9 mouse cellular contexts compared by ENCODE assay signal in the genomic region with DNA sequence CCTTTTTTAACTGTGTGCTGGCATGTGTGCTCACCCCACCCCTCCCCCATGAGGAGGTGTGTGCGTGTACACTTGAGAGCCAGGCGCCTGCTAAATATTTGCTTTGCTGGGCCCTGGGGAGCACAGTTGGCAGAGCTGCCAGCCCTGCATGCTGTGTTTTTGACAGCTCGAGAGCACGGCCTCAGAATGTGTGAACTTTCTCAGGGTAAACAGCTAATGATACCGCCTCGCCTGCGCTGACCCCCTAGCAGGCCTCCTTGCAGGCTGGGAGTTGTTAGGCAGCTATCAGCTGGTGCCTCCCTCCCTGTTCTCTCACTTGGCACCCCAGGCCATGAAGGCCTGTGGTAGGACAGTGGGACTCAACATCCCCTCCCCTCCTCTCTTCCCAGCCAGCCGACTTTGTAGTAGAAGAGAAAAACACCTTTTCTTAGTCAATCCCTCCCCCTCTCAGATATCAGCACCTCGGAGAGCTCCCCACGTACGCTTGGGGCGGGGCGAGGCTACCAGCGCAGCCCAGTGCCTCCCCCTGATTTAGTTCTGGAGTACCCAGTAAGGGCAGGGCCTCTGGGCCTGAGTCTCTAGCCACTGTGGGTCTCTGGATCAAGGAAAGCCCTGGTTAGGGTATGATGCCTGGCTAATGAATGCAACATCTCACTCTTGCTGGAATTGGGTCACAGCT.
DNase-seq lines count a peak whose midpoint lies in the region; ATAC-seq and TF ChIP-seq lines count a peak whose summit lies in the region.
"Had no signal": no experiment of that assay in that cellular context is flagged by ENCODE, and none has a peak within 500 bp of the region (broad histone marks: within the 10 kb centered on the region; RNA-seq: fewer than 3 reads in every experiment).

No protein-coding gene starts in this region.

- H3K36me3 ChIP-seq in forebrain, embryonic 16.5 days (ENCODE audit: control insufficient read depth, insufficient read depth) = no peaks in the 10 kb centered on the region
- H3K36me3 ChIP-seq in lung, embryonic 16.5 days (ENCODE audit: control insufficient read depth, insufficient read depth, low read length) = no peaks in the 10 kb centered on the region
- H3K36me3 ChIP-seq in stomach, postnatal 0 days (ENCODE audit: control insufficient read depth, insufficient read depth, low read length) = no peaks in the 10 kb centered on the region
- H3K36me3 ChIP-seq: midbrain, embryonic 12.5 days had no signal

- peak; percentile 20 for DNase-seq in gastrocnemius, postnatal 14 days
- no peak for DNase-seq in gastrocnemius, adult 8-10 months (ENCODE audit: low spot score in 2 of 2)
- peak; percentile 4 for DNase-seq in adrenal gland, adult 8-10 months
- DNase-seq in stomach, postnatal 0 days (ENCODE audit: low spot score) = peak; percentile 83
- no peak for DNase-seq in right cerebral cortex, postnatal 10 days (ENCODE audit: low spot score in 2 of 2)
- DNase-seq in B cell, adult 2 months = no peak

- H3K4me2 ChIP-seq in forebrain, embryonic 16.5 days (ENCODE audit: low read length) = no peak overlapping the region
- H3K4me2 ChIP-seq in lung, embryonic 16.5 days (ENCODE audit: low read depth, low read length) = no peak overlapping the region
- no peak overlapping the region for H3K4me2 ChIP-seq in stomach, postnatal 0 days (replicated peaks; ENCODE audit: low read depth)
- H3K4me2 ChIP-seq: midbrain, embryonic 12.5 days had no signal

- H3K27me3 ChIP-seq in forebrain, embryonic 16.5 days (replicated peaks; ENCODE audit: control insufficient read depth, insufficient read depth, low read length) = peaks cover 24% of the 10 kb centered on the region
- H3K27me3 ChIP-seq in lung, embryonic 16.5 days (ENCODE audit: control insufficient read depth, insufficient read depth, low read depth, low read length) = peaks cover 3% of the 10 kb centered on the region
- H3K27me3 ChIP-seq in stomach, postnatal 0 days (ENCODE audit: control insufficient read depth, insufficient read depth, low read length) = no peaks in the 10 kb centered on the region

- no peak overlapping the region for H3K4me3 ChIP-seq in forebrain, embryonic 16.5 days (replicated peaks; ENCODE audit: low read length)
- no peak overlapping the region for H3K4me3 ChIP-seq in lung, embryonic 16.5 days (ENCODE audit: low read length)
- no peak overlapping the region for H3K4me3 ChIP-seq in stomach, postnatal 0 days (ENCODE audit: low read depth, low read length)
- H3K4me3 ChIP-seq: midbrain, embryonic 12.5 days had no signal

- intact Hi-C loops in gastrocnemius, postnatal 14 days (cut with DNase I; ENCODE audit: low total_unique reads) = no loop called here

- no peak overlapping the region for H3K27ac ChIP-seq in forebrain, embryonic 16.5 days (ENCODE audit: low read length)
- no peak overlapping the region for H3K27ac ChIP-seq in lung, embryonic 16.5 days (ENCODE audit: low read length)
- no peak overlapping the region for H3K27ac ChIP-seq in stomach, postnatal 0 days (replicated peaks)
- H3K27ac ChIP-seq: midbrain, embryonic 12.5 days had no signal

- peaks cover 35% of the 10 kb centered on the region for H3K4me1 ChIP-seq in forebrain, embryonic 16.5 days (replicated peaks; ENCODE audit: control insufficient read depth, insufficient read depth, low read length)
- H3K4me1 ChIP-seq in lung, embryonic 16.5 days (replicated peaks; ENCODE audit: control insufficient read depth, insufficient read depth, low read length) = no peaks in the 10 kb centered on the region
- no peaks in the 10 kb centered on the region for H3K4me1 ChIP-seq in stomach, postnatal 0 days (replicated peaks; ENCODE audit: control insufficient read depth, insufficient read depth)

- H3K9me3 ChIP-seq in forebrain, embryonic 16.5 days (ENCODE audit: control insufficient read depth, low read length) = no peaks in the 10 kb centered on the region
- H3K9me3 ChIP-seq in lung, embryonic 16.5 days (ENCODE audit: control insufficient read depth, low read length) = no peaks in the 10 kb centered on the region
- H3K9me3 ChIP-seq in stomach, postnatal 0 days (ENCODE audit: control insufficient read depth, low read length) = no peaks in the 10 kb centered on the region
- H3K9me3 ChIP-seq: midbrain, embryonic 12.5 days had no signal

- 8% methylated on average over 14 of the region's 14 CpGs for WGBS in forebrain, embryonic 16.5 days
- 4% methylated on average over 14 of the region's 14 CpGs for WGBS in lung, embryonic 16.5 days
- WGBS in stomach, postnatal 0 days = 6% methylated on average over 14 of the region's 14 CpGs

- TF ChIP-seq EP300 in stomach, postnatal 0 days (optimal IDR thresholded peaks at IDR 0.05) = no peak

- TF ChIP-seq CTCF in stomach, postnatal 0 days (IDR thresholded peaks at IDR 0.05; ENCODE audit: low read depth) = no peak

- no peak overlapping the region for H3K9ac ChIP-seq in forebrain, embryonic 16.5 days (replicated peaks; ENCODE audit: low read depth, low read length)
- no peak overlapping the region for H3K9ac ChIP-seq in lung, embryonic 16.5 days (ENCODE audit: low read length)
- no peak overlapping the region for H3K9ac ChIP-seq in stomach, postnatal 0 days (ENCODE audit: low read length)
- H3K9ac ChIP-seq: midbrain, embryonic 12.5 days had no signal

- peak; percentile 65 for ATAC-seq in forebrain, embryonic 16.5 days
- ATAC-seq in lung, embryonic 16.5 days (ENCODE audit: low read depth) = peak; percentile 47
- ATAC-seq in stomach, postnatal 0 days (ENCODE audit: low FRiP score, low TSS enrichment) = peak; percentile 66

Comparison
In these comparisons a context has a peak if more than half of its experiments do, and no peak if none do; other contexts are left out.
1. DNase-seq: peak in gastrocnemius, postnatal 14 days (single experiment), adrenal gland, adult 8-10 months (single experiment) and stomach, postnatal 0 days (single experiment); none in gastrocnemius, adult 8-10 months (0 of 2), right cerebral cortex, postnatal 10 days (0 of 2) and B cell, adult 2 months (0 of 2).
2. Peak in every context shown above with its lines, with median percentiles within 50 percentile points of each other: ATAC-seq.